Mouse (Mus musculus) hindbrain, postnatal 0 days (tissue): ENCODE data around the gene Borcs5. TPM values are rescaled to one million over a fixed set of nuclear protein-coding genes. Genes with fewer than 3 reads are reported as not detected.

ENCODE experiments used
- ATAC-seq: fragments of 200-750 bp; cut with Nextera tagmentation; 2 replicates; pipeline ENCODE4 v1.8.0; 2017; ENCODE audit warnings: mild to moderate bottlenecking, moderate TSS enrichment, moderate library complexity
- DNase-seq: peaks from one replicate; pipeline ENCODE4 v3.0.0-alpha.2; 2015; ENCODE audit warnings: low spot score
- H3K27ac ChIP-seq: fragments of 300-500 bp; sonication (generic); 2 replicates; pipeline ENCODE4 v1.5.1; 2014; ENCODE audit warnings: mild to moderate bottlenecking
- H3K27me3 ChIP-seq: fragments of 300-500 bp; sonication (generic); 2 replicates; pipeline ENCODE4 v1.6.1; 2014; ENCODE audit warnings: low read length, mixed read lengths; ENCODE audit not compliant: insufficient read depth
- H3K36me3 ChIP-seq: fragments of 300-500 bp; sonication (generic); 2 replicates; pipeline ENCODE4 v1.6.1; 2014; ENCODE audit warnings: low read length, mixed read lengths; ENCODE audit not compliant: insufficient read depth
- H3K4me1 ChIP-seq: fragments of 300-500 bp; sonication (generic); 2 replicates; pipeline ENCODE4 v1.6.1; 2014; ENCODE audit warnings: antibody characterized with exemption, low read length, mixed read lengths; ENCODE audit not compliant: insufficient read depth
- H3K4me2 ChIP-seq: fragments of 300-500 bp; sonication (generic); 2 replicates; pipeline ENCODE4 v1.6.1; 2014; ENCODE audit warnings: low read depth, mild to moderate bottlenecking, low read length, moderate library complexity, mixed read lengths
- H3K4me3 ChIP-seq: fragments of 300-500 bp; sonication (generic); 2 replicates; pipeline ENCODE4 v1.5.1; 2014; ENCODE audit warnings: low read length
- H3K9ac ChIP-seq: fragments of 300-500 bp; sonication (generic); replicated peaks from 2 replicates; pipeline ENCODE4 v1.6.1; 2014; ENCODE audit warnings: mild to moderate bottlenecking, low read length, moderate library complexity, mixed read lengths
- H3K9me3 ChIP-seq: fragments of 300-500 bp; sonication (generic); 2 replicates; pipeline ENCODE4 v1.6.1; 2016; ENCODE audit warnings: low read length, mixed read lengths
- CTCF ChIP-seq: IDR thresholded peaks from 2 replicates; pipeline ENCODE4 v1.5.1; 2016; ENCODE audit warnings: antibody characterized with exemption, control low read depth, low read depth
- WGBS: fragments of 180-500 bp; shearing (Covaris S2); extraction: QIAGEN DNeasy Blood & Tissue Kit; methylation state at CpG from one replicate; pipeline ENCODE4 v1.1.7; 2014; 5-methylcytosine and 5-hydroxymethylcytosine counted together
- polyA plus RNA-seq: library from polyadenylated mRNA; unstranded; fragments of >200 nt; fragmentation: Nextera tagmentation; extraction: Ambion mirVana; gene quantifications from 2 replicates; pipeline ENCODE4 v1.2.1, GENCODE M21; 2015
- total RNA-seq: library from RNA; depleted of rRNA; stranded (reverse); fragments of >200 nt; gene quantifications from 2 replicates; pipeline ENCODE4 v1.2.3, GENCODE M21; 2014

The Borcs5 gene
- total and polyA plus RNA-seq, 2 experiments from 2014 or later, result 39.5 to 71.4 TPM

- H3K4me1 ChIP-seq, result no peaks in the 10 kb centered on the region
- peak overlapping the region; percentile 38 for H3K4me2 ChIP-seq
- no peaks in the 10 kb centered on the region for H3K27me3 ChIP-seq
- peak; percentile 98 for TF ChIP-seq CTCF
- ATAC-seq, result peak; percentile 68
- 24% methylated on average over 16 of the region's 16 CpGs for WGBS
- no peak overlapping the region for H3K27ac ChIP-seq
- peak; percentile 88 for DNase-seq
- no peaks in the 10 kb centered on the region for H3K36me3 ChIP-seq
- H3K4me3 ChIP-seq, result no peak overlapping the region
- no peak overlapping the region for H3K9ac ChIP-seq
- H3K9me3 ChIP-seq, result no peaks in the 10 kb centered on the region
Observed at GRCm38 (mm10) chr6:134614723-134615648, 24.3 kb upstream of the Borcs5 start.

DNA sequence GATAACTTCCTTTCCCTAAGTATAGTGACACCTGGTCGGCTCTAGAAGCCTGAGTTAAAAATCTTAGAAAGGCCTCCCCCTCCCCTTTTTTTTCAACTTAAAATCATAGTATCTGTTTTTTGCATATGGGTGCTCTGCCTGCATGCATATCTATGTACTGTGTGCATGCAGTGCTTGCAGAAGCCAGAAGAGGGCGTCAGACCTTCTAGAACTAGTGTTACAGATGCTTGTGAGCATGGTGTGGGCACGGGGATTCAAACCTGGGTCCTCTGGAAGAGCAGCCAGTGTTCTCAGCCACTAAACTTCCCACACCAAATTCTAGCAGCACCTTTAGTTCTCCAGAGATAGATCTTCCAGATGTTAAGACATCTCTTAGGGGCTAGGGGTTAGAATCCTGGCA lies 21.7 kb upstream of the Borcs5 start:
- H3K27ac ChIP-seq, result no peak overlapping the region
- no peaks in the 10 kb centered on the region for H3K4me1 ChIP-seq
- no peak overlapping the region for H3K9ac ChIP-seq
- no peaks in the 10 kb centered on the region for H3K36me3 ChIP-seq
- WGBS, result 54% methylated on average over 3 of the region's 3 CpGs
- DNase-seq (no peak), ATAC-seq (no peak)
- TF ChIP-seq CTCF, result 0 out of 2 replicates have a peak, but pooled peaks have one; percentile 1
- no peak overlapping the region for H3K4me2 ChIP-seq
- H3K4me3 ChIP-seq, result no peak overlapping the region
- no peaks in the 10 kb centered on the region for H3K9me3 ChIP-seq
- no peaks in the 10 kb centered on the region for H3K27me3 ChIP-seq

DNA sequence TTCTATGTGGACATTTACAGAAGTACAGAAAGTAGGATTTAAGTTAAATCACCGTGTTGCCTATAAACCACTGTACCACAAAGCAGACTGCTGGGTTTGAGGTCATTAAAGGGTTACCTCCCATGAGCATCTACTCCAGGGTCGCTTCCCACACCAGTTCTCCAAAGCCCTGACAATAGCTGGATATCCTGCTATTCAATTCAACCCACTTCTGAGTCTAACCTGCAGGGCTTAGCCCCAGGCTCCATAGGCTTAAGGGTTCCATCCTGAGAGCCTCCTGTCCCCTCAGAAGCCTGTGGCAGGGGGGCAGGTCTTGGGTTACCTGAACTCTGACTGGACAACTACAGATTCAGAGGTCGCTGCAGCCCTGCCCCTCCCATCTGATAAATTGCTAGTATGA lies 19.2 kb upstream of the Borcs5 start:
- ATAC-seq (no peak), DNase-seq (no peak)
- no peak overlapping the region for H3K4me2 ChIP-seq
- 71% methylated on average over 3 of the region's 3 CpGs for WGBS
- no peaks in the 10 kb centered on the region for H3K36me3 ChIP-seq
- H3K9ac ChIP-seq, result no peak overlapping the region
- no peaks in the 10 kb centered on the region for H3K9me3 ChIP-seq
- no peak for TF ChIP-seq CTCF
- no peaks in the 10 kb centered on the region for H3K4me1 ChIP-seq
- H3K4me3 ChIP-seq, result no peak overlapping the region
- H3K27me3 ChIP-seq, result no peaks in the 10 kb centered on the region
- H3K27ac ChIP-seq, result no peak overlapping the region

DNA sequence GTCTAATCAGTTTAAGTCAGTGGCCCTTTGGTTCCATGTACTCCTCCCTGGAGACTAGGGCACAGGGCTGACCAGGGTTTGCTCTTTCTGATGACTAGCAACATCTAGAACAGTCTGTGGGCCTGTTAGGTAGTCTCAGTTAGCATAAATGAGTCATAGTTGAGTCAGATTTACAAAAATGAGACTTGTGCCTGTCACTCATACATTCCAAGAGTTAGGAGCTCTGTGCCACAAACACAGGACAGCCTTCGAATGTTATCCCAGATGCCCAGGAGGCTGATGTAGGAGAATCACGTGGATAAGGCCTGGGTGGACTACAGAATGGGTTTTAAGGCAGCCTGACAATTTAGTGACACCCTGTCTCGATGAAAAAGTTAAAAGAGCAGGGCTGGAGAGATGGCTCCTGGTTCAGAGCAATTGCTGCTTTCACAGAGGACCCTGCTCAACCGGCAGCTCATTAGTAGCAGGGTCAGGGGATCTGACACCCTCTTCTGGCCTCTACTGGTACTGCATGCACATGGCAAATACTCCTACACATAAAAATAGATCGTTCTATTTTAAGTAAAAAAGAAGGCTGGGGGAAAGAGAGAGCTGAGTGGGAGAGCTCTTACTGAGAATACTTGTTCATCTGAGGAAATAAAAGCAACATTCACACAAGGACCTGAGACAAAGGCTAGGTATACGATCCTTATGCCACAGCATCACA lies 18.3 kb upstream of the Borcs5 start:
- Histone ChIP-seq H3K36me3 (no peaks in the 10 kb centered on the region), H3K4me1 (no peaks in the 10 kb centered on the region), H3K4me3 (no peak overlapping the region), H3K27ac (no peak overlapping the region), H3K9me3 (no peaks in the 10 kb centered on the region), H3K4me2 (no peak overlapping the region), H3K27me3 (no peaks in the 10 kb centered on the region), H3K9ac (no peak overlapping the region)
- 69% methylated on average over 6 of the region's 6 CpGs for WGBS
- no peak for ATAC-seq
- DNase-seq, result peak; percentile 24
- TF ChIP-seq CTCF, result peak; percentile 64

DNA sequence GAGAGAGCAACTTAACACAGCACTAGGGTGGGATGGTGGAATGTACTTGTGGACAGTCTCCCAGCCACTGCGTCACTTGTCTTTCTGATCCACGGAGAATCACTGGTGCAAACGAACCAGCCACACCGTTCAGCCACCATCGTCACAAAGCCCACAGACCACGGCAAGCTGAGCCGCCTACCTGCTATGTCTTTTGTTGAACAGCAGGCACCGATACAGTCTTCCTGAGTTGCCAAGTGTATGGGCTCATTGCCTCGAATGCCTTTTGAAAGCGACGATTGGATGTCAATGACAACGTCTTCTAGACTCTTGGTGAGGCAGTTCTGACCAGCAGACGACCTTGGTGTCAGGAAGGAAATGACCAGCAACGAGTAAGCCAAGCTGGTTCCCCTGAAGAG lies 17.8 kb upstream of the Borcs5 start:
- H3K27ac ChIP-seq, result no peak overlapping the region
- 78% methylated on average over 14 of the region's 14 CpGs for WGBS
- no peak for ATAC-seq
- H3K27me3 ChIP-seq, result no peaks in the 10 kb centered on the region
- H3K4me3 ChIP-seq, result no peak overlapping the region
- H3K9me3 ChIP-seq, result no peaks in the 10 kb centered on the region
- DNase-seq, result no peak
- no peak overlapping the region for H3K4me2 ChIP-seq
- H3K36me3 ChIP-seq, result no peaks in the 10 kb centered on the region
- no peak for TF ChIP-seq CTCF
- no peaks in the 10 kb centered on the region for H3K4me1 ChIP-seq
- H3K9ac ChIP-seq, result no peak overlapping the region

GRCm38 (mm10) chr6:134625431-134625830 lies 13.9 kb upstream of the Borcs5 start:
- H3K27ac ChIP-seq, result no peak overlapping the region
- TF ChIP-seq CTCF, result no peak
- 59% methylated on average over 12 of the region's 12 CpGs for WGBS
- H3K4me1 ChIP-seq, result no peaks in the 10 kb centered on the region
- no peak overlapping the region for H3K4me2 ChIP-seq
- no peak for ATAC-seq
- H3K4me3 ChIP-seq, result no peak overlapping the region
- no peaks in the 10 kb centered on the region for H3K27me3 ChIP-seq
- H3K9me3 ChIP-seq, result no peaks in the 10 kb centered on the region
- H3K9ac ChIP-seq, result no peak overlapping the region
- no peak for DNase-seq
- no peaks in the 10 kb centered on the region for H3K36me3 ChIP-seq
